Mouse (Mus musculus): ENCODE results near the gene Podxl. TPM values are rescaled to one million over a fixed set of nuclear protein-coding genes. Genes with fewer than 3 reads are reported as not detected.

Gene Podxl
- polyA plus RNA-seq (2014; fragmentation: Nextera tagmentation; extraction: Ambion mirVana): 10.8 and 11.0 TPM in 2 replicates

DNA sequence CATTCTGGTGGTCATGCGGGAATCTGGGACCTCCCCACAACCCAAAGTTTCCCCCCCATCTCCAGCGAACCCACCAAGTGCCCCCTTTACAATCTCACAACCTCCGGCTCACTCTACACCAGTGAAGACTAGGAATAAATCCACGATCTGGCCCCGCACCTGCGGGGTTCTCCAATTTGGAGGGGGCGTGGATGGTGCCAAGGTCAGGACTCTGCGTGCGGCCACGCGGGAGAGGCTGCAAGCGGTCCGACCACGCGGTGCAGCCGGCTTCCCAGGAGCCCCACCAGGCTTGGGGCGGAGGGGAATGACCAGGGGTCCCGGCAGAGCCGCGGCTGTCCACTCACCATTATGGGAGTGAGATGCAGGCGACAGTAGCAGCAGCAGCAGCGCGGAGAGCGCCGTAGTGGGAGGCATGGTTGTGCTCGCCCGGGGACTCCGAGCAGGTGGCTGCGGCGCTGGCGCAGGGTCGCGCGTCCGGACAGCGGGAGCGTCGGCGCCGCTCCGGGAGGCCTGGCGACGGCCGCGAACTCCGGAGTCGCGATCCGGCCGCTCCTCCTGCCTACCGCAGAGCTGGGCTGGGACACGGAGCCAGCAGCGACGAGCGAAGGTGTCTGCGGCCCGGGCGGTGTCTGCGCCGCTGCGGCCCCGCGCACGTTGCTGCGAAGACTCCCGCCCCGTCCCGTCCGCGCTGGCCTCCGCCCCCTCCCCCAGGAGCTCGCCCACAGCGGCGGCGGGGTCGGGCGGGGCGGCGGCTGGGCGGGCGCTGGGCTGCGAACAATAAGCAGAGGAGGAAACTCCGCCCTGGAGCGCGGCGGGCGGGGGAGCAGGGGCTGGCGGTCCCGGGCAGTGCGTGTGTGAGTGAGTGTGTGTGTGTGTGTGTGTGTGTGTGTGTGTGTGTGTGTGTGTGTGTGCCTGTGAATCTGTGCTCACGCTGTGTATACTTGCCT is at the start of gene Podxl:
Podxl (minus strand) TSS at position 747 of the 947 bp plus-strand sequence.
- no peak within 1 kb of the TSS for H3K27ac ChIP-seq (ENCODE audit: low read depth, low read length)
- H3K27me3 ChIP-seq (ENCODE audit: control insufficient read depth, insufficient read depth, low read length): peaks cover 9% of the 10 kb centered on the region; the same call in 1 of the 2 replicates
- DNase-seq (ENCODE audit: low spot score) (peak; percentile 90), ATAC-seq (ENCODE audit: insufficient read depth, low FRiP score, low TSS enrichment) (peak; percentile 88)
- WGBS: under 1% methylated on average over 72 of the region's 91 CpGs
- H3K4me1 ChIP-seq (ENCODE audit: control insufficient read depth, insufficient read depth, low read length): peaks cover 11% of the 10 kb centered on the region; the same call in 1 of the 2 replicates
- H3K4me3 ChIP-seq (ENCODE audit: low read depth, low read length): peak within 1 kb of the TSS; percentile 64
- H3K9me3 ChIP-seq (ENCODE audit: control insufficient read depth, low read length): no peaks in the 10 kb centered on the region
- no peaks in the 10 kb centered on the region for H3K36me3 ChIP-seq (ENCODE audit: control insufficient read depth, insufficient read depth, low read length)
- H3K4me2 ChIP-seq (ENCODE audit: low read depth): peak within 1 kb of the TSS; percentile 91
- H3K9ac ChIP-seq (ENCODE audit: low read length): peak within 1 kb of the TSS; percentile 78

DNA sequence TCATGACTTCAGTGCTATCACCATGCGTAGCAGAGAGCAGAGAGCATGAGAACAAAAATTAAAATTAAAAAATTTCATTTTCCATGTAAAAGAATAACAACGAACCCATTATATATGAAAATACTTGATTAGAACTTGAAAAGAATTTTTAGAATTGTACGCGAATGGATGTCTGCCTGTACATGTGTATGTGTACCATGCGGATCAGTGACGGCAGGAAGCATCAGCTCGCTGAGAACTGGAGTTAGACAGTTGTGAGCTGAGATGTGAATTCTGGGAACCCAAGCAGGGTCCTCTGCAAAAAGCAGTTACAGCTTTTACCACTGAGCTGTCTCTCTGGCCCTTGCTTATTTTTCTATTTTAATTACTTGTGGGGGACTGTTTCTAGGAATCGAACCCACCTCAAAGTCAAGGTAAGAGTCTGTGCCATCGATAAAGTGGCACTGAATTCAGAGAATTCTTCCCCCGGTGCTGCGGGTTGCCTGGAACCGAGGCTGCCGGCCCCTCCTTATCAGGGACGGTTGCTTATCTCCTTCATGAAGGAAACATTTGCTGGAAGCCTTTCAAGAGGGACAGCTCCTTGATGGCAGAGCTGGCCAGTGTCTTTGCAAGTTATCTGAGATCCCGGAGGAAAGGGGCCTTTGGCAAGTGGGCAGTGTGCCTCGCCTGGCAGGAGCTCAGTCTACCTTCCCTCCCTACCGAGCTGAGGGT is 48.9 kb upstream of the Podxl start:
- Histone ChIP-seq H3K9me3 (ENCODE audit: control insufficient read depth, low read length) (no peaks in the 10 kb centered on the region), H3K36me3 (ENCODE audit: control insufficient read depth, insufficient read depth, low read length) (no peaks in the 10 kb centered on the region), H3K27me3 (ENCODE audit: control insufficient read depth, insufficient read depth, low read length) (no peaks in the 10 kb centered on the region), H3K9ac (ENCODE audit: low read length) (no peak overlapping the region), H3K27ac (ENCODE audit: low read depth, low read length) (no peak overlapping the region), H3K4me1 (ENCODE audit: control insufficient read depth, insufficient read depth, low read length) (no peaks in the 10 kb centered on the region), H3K4me2 (ENCODE audit: low read depth) (no peak overlapping the region), H3K4me3 (ENCODE audit: low read depth, low read length) (no peak overlapping the region)
- ATAC-seq (ENCODE audit: insufficient read depth, low FRiP score, low TSS enrichment): no peak
- 89% methylated on average over 17 of the region's 17 CpGs for WGBS
- no peak for DNase-seq (ENCODE audit: low spot score)

DNA sequence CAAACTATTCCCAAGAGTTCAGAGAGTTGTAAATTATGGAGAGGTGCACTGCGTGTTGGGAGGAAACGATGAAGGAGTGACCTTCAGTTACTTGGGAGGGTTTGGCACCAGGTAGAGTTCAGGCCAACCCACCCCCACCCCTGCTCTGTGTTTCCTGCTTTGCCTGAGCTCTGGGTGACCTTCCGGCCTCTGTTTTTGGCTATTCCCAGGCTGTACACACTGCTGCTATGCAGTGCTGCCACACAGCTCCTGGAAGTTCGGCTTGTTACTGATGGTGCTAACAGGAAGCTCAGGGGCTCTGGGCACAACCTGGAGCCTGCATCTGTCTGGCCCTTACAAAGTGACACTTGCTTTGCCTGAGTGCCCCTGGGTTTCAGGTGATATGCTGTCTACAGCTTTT is 42.6 kb upstream of the Podxl start:
- Histone ChIP-seq H3K9ac (ENCODE audit: low read length) (no peak overlapping the region), H3K9me3 (ENCODE audit: control insufficient read depth, low read length) (no peaks in the 10 kb centered on the region), H3K4me3 (ENCODE audit: low read depth, low read length) (no peak overlapping the region), H3K27me3 (ENCODE audit: control insufficient read depth, insufficient read depth, low read length) (no peaks in the 10 kb centered on the region), H3K4me1 (ENCODE audit: control insufficient read depth, insufficient read depth, low read length) (no peaks in the 10 kb centered on the region), H3K36me3 (ENCODE audit: control insufficient read depth, insufficient read depth, low read length) (no peaks in the 10 kb centered on the region), H3K4me2 (ENCODE audit: low read depth) (no peak overlapping the region), H3K27ac (ENCODE audit: low read depth, low read length) (no peak overlapping the region)
- 83% methylated on average over 4 of the region's 4 CpGs for WGBS
- ATAC-seq (ENCODE audit: insufficient read depth, low FRiP score, low TSS enrichment): no peak
- DNase-seq (ENCODE audit: low spot score): no peak

DNA sequence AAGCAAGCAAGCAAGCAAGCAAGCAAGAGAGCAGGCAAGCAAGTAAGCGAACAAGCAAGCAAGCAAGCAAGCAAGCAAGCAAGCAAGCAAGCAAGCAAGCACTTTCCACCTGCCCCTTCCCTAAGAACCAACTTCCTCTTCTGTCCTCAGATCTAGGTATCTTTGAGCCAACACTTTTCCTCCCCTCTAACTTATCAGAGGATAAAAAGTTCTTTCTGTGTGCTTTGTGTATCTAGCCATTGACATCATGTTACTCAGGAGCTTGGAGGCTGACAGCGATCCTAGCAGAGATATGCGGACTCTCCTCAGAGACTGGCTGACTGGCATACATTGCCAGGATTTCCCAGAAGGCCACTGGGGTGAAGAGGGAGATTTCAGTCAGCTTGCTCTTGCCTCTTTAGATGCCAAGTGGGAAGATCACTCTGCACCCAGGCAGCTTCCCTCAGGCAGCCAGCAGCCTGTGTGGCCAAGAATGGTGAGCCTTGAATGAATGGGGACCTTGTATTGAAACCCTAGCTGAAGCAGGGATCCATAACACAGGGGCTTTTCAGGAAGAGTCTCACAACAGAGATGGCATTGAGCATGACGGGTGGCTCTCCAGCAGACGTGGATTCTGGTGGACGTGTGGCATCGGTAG is 41.0 kb upstream of the Podxl start:
- Histone ChIP-seq H3K4me1 (ENCODE audit: control insufficient read depth, insufficient read depth, low read length) (peaks cover 9% of the 10 kb centered on the region), H3K4me3 (ENCODE audit: low read depth, low read length) (no peak overlapping the region), H3K27ac (ENCODE audit: low read depth, low read length) (no peak overlapping the region), H3K4me2 (ENCODE audit: low read depth) (no peak overlapping the region), H3K36me3 (ENCODE audit: control insufficient read depth, insufficient read depth, low read length) (no peaks in the 10 kb centered on the region), H3K9me3 (ENCODE audit: control insufficient read depth, low read length) (no peaks in the 10 kb centered on the region), H3K27me3 (ENCODE audit: control insufficient read depth, insufficient read depth, low read length) (no peaks in the 10 kb centered on the region), H3K9ac (ENCODE audit: low read length) (no peak overlapping the region)
- DNase-seq (ENCODE audit: low spot score): no peak
- WGBS: 83% methylated on average over 7 of the region's 7 CpGs
- no peak for ATAC-seq (ENCODE audit: insufficient read depth, low FRiP score, low TSS enrichment)

DNA sequence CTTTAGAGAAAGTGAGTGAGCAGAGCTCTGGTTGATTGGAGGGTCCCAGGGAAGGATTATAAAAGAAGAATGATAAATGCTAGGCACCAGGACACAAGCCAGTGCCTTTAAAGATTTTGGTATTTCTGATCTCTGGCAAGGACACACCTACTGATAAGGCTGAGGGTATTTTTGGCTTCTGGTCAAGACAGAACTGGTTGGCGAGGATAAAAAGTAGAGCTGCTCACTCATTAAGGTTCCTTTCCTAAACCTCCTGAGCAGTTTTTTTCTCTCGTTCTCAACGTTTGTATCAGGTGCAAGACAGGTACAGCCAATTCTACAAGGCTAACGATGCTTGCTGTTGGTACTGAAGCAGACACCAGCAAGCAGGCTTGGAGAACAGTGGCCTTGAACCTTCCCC is 38.7 kb upstream of the Podxl start:
- Histone ChIP-seq H3K36me3 (ENCODE audit: control insufficient read depth, insufficient read depth, low read length) (no peaks in the 10 kb centered on the region), H3K4me2 (ENCODE audit: low read depth) (no peak overlapping the region), H3K9ac (ENCODE audit: low read length) (no peak overlapping the region), H3K27ac (ENCODE audit: low read depth, low read length) (no peak overlapping the region), H3K9me3 (ENCODE audit: control insufficient read depth, low read length) (no peaks in the 10 kb centered on the region), H3K27me3 (ENCODE audit: control insufficient read depth, insufficient read depth, low read length) (no peaks in the 10 kb centered on the region), H3K4me3 (ENCODE audit: low read depth, low read length) (no peak overlapping the region), H3K4me1 (ENCODE audit: control insufficient read depth, insufficient read depth, low read length) (peaks cover 11% of the 10 kb centered on the region)
- 86% methylated on average over 4 of the region's 4 CpGs for WGBS
- ATAC-seq (ENCODE audit: insufficient read depth, low FRiP score, low TSS enrichment) (no peak), DNase-seq (ENCODE audit: low spot score) (no peak)

DNA sequence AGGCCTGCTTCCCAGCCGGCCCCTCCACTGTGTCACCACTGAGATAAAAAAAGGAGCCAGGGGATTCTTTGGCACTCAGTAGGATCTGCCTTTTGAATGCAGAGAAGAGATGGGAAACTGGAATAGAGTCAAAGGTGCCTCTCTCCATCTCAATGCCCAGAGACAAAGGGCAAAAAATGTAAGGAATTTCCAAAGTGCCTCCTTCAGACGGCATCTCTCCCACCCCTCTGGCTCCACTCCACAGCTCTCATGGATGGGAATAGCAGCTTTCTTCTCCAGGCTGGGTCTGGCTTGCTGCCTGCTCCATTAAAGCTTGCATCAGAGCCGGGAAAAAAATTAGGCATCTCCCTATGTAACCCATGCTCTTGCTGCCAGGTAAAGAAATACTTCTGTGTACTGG is 37.4 kb upstream of the Podxl start:
- Histone ChIP-seq H3K27ac (ENCODE audit: low read depth, low read length) (no peak overlapping the region), H3K4me1 (ENCODE audit: control insufficient read depth, insufficient read depth, low read length) (peaks cover 20% of the 10 kb centered on the region), H3K27me3 (ENCODE audit: control insufficient read depth, insufficient read depth, low read length) (no peaks in the 10 kb centered on the region), H3K4me3 (ENCODE audit: low read depth, low read length) (no peak overlapping the region), H3K9me3 (ENCODE audit: control insufficient read depth, low read length) (no peaks in the 10 kb centered on the region), H3K9ac (ENCODE audit: low read length) (no peak overlapping the region), H3K4me2 (ENCODE audit: low read depth) (no peak overlapping the region), H3K36me3 (ENCODE audit: control insufficient read depth, insufficient read depth, low read length) (no peaks in the 10 kb centered on the region)
- 32% methylated on average over 3 of the region's 3 CpGs for WGBS
- ATAC-seq (ENCODE audit: insufficient read depth, low FRiP score, low TSS enrichment) (no peak), DNase-seq (ENCODE audit: low spot score) (no peak)

DNA sequence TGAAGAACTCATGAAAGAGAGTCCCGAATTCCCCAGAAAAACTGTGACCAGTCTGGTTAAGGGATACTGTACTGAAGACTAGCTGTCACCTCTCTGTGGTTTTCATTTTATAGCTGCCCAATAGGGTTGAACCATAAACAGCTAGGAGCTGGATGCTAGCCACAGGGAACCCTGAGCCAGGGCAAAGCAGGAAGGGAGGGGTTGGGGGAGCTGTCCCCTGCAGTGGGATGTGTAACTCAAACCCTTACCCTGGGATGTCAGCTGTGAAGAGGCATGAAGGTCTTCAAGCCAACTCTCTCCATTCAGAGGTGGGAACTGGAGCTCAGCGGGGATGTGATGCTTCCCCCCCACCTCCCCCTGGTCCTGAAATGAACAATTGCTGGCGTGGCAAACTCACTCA is 36.1 kb upstream of the Podxl start:
- Histone ChIP-seq H3K4me3 (ENCODE audit: low read depth, low read length) (no peak overlapping the region), H3K9ac (ENCODE audit: low read length) (no peak overlapping the region; the same call in 1 of the 2 replicates), H3K4me2 (ENCODE audit: low read depth) (no peak overlapping the region), H3K27ac (ENCODE audit: low read depth, low read length) (peak overlapping the region; percentile 34; the same call in 1 of the 2 replicates), H3K9me3 (ENCODE audit: control insufficient read depth, low read length) (no peaks in the 10 kb centered on the region), H3K4me1 (ENCODE audit: control insufficient read depth, insufficient read depth, low read length) (peaks cover 20% of the 10 kb centered on the region), H3K36me3 (ENCODE audit: control insufficient read depth, insufficient read depth, low read length) (no peaks in the 10 kb centered on the region), H3K27me3 (ENCODE audit: control insufficient read depth, insufficient read depth, low read length) (no peaks in the 10 kb centered on the region)
- 5% methylated on average over 3 of the region's 3 CpGs for WGBS
- DNase-seq (ENCODE audit: low spot score): no peak
- ATAC-seq (ENCODE audit: insufficient read depth, low FRiP score, low TSS enrichment): no peak

DNA sequence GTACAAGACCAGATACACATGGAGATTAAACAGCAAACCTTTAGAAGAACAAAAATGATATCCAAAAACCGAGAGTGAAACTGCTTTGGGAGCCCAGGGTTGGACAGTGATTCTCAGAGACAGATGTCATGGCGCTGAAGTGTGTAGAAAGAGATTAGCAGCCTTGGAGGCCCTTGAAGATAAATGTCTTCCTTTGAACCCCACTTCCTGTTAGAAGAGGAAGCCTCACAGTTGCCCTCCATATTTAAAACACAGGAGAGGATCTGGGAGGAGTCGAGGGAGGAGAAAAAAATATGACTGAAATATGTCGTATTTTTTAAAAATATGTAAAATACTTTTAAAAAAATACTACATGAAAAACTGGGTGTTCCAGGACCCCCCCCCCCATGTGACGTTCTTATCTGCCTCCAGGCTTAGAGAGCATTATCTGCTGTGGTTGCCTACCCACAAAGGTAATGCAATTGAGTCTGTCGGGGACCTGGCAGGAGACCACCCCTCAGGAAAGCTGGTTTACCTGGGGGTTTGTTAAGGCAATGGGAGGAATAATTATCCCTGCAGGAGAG is 34.6 kb upstream of the Podxl start:
- no peaks in the 10 kb centered on the region for H3K9me3 ChIP-seq (ENCODE audit: control insufficient read depth, low read length)
- DNase-seq (ENCODE audit: low spot score): no peak
- no peak for ATAC-seq (ENCODE audit: insufficient read depth, low FRiP score, low TSS enrichment)
- H3K36me3 ChIP-seq (ENCODE audit: control insufficient read depth, insufficient read depth, low read length): no peaks in the 10 kb centered on the region
- H3K4me3 ChIP-seq (ENCODE audit: low read depth, low read length): no peak overlapping the region
- peaks cover 20% of the 10 kb centered on the region for H3K4me1 ChIP-seq (ENCODE audit: control insufficient read depth, insufficient read depth, low read length)
- WGBS: 73% methylated on average over 6 of the region's 6 CpGs
- no peak overlapping the region for H3K4me2 ChIP-seq (ENCODE audit: low read depth)
- H3K27me3 ChIP-seq (ENCODE audit: control insufficient read depth, insufficient read depth, low read length): no peaks in the 10 kb centered on the region
- H3K27ac ChIP-seq (ENCODE audit: low read depth, low read length): no peak overlapping the region
- H3K9ac ChIP-seq (ENCODE audit: low read length): no peak overlapping the region

Data from neural tube, embryonic 11.5 days (tissue).